Mouse (Mus musculus) lung, postnatal 0 days (tissue): ENCODE results near the gene Itgb2l.

Experiments
- CTCF ChIP-seq: IDR thresholded peaks from 2 replicates; pipeline ENCODE4 v1.5.1; 2016; ENCODE audit warnings: antibody characterized with exemption, mild to moderate bottlenecking
- EP300 ChIP-seq: IDR thresholded peaks from 2 replicates; pipeline ENCODE4 v1.6.1; 2016; ENCODE audit warnings: antibody characterized with exemption, mild to moderate bottlenecking, control low read depth

GRCm38 (mm10) chr16:96406312-96406711 is 37.1 kb downstream of the Itgb2l start:
- TF ChIP-seq CTCF (no peak), EP300 (no peak)
